Mouse (Mus musculus): ENCODE data around the gene Atl1. TPM values are rescaled to one million over a fixed set of nuclear protein-coding genes. Genes with fewer than 3 reads are reported as not detected.

The Atl1 gene
- total and polyA plus RNA-seq, 3 experiments: 0.50 to 1.0 TPM; not detected in 1

GRCm38 (mm10) chr12:69963141-69963540 lies 70.7 kb downstream of the Atl1 start:
- no peak for DNase-seq (ENCODE audit: low read depth, low spot score)

DNA sequence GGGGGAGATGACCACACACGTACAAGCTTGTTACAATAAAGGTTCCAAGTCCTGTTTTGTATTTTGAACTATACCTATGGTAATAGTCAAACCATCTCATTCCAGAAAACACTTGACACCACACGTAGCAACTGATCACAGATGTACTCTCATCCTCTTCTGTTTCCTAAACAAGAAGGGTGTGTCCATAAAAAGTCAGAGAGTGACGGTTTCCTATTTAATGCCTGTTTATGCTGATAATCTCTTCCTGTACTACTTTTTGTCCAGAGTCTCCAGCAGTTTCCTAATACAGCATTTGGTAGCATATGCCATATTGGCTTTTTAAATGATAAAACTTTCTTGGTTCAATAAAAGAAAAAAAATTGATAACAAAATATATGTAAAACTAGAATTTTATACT lies 73.2 kb downstream of the Atl1 start:
- Histone ChIP-seq H3K79me2 (ENCODE audit: control insufficient read depth, insufficient read depth, low read length, poor library complexity) (no peaks in the 10 kb centered on the region), H3K9me3 (replicated peaks; ENCODE audit: insufficient read depth, low read length) (no peaks in the 10 kb centered on the region), H3K36me3 (ENCODE audit: control insufficient read depth in 1 of 2, insufficient read depth in 2 of 2, low read length in 2 of 2) (peaks cover 10 to 25% of the 10 kb centered on the region in 2 experiments), H3K9ac (ENCODE audit: control insufficient read depth, low read depth, low read length, poor library complexity, severe bottlenecking) (no peak overlapping the region), H3K27ac (ENCODE audit: control insufficient read depth, low read depth, low read length) (no peak overlapping the region), H3K4me1 (ENCODE audit: control insufficient read depth in 1 of 2, insufficient read depth in 2 of 2, low read length in 2 of 2) (peaks cover 0 to 2% of the 10 kb centered on the region in 2 experiments; a peak in 3 of 4 replicates), H3K4me3 (ENCODE audit: control insufficient read depth in 1 of 2, insufficient read depth in 1 of 2, low read depth in 2 of 2, low read length in 2 of 2) (no peak overlapping the region), H3K27me3 (ENCODE audit: control insufficient read depth in 1 of 2, insufficient read depth in 2 of 2, low read length in 2 of 2) (no peaks in the 10 kb centered on the region)
- TF ChIP-seq MYB (IDR thresholded peaks at IDR 0.05; ENCODE audit: low read depth, low read length) (no peak), EP300 (IDR thresholded peaks at IDR 0.05; ENCODE audit: low read depth in 1 of 2, low read length in 2 of 2) (peak in 1 of 2 experiments; percentile 51; a peak in 3 of 4 replicates), ZMIZ1 (IDR thresholded peaks at IDR 0.05; ENCODE audit: low read depth, low read length) (no peak), GATA1 (IDR thresholded peaks at IDR 0.05; ENCODE audit: low read depth, low read length) (0 out of 2 replicates have a peak, but pooled peaks have one; percentile 5)
- DNase-seq (ENCODE audit: low read depth, low spot score): peak; percentile 52

More at GRCm38 (mm10) chr12:69963141-69963540, 70.7 kb downstream of the Atl1 start:
- Histone ChIP-seq H3K4me1 (ENCODE audit: control insufficient read depth in 1 of 2, insufficient read depth in 2 of 2, low read length in 2 of 2) (no peaks in the 10 kb centered on the region; a peak in 2 of 4 replicates), H3K4me3 (ENCODE audit: control insufficient read depth in 1 of 2, insufficient read depth in 1 of 2, low read depth in 2 of 2, low read length in 2 of 2) (no peak overlapping the region), H3K79me2 (ENCODE audit: control insufficient read depth, insufficient read depth, low read length, poor library complexity) (no peaks in the 10 kb centered on the region), H3K9ac (ENCODE audit: control insufficient read depth, low read depth, low read length, poor library complexity, severe bottlenecking) (no peak overlapping the region), H3K27ac (ENCODE audit: control insufficient read depth, low read depth, low read length) (no peak overlapping the region), H3K36me3 (ENCODE audit: control insufficient read depth in 1 of 2, insufficient read depth in 2 of 2, low read length in 2 of 2) (peaks cover 6 to 19% of the 10 kb centered on the region in 2 experiments), H3K27me3 (ENCODE audit: control insufficient read depth in 1 of 2, insufficient read depth in 2 of 2, low read length in 2 of 2) (no peaks in the 10 kb centered on the region), H3K9me3 (replicated peaks; ENCODE audit: insufficient read depth, low read length) (no peaks in the 10 kb centered on the region)
- TF ChIP-seq JUND (IDR thresholded peaks at IDR 0.05; ENCODE audit: low read depth, low read length): no peak
- no peak for TF ChIP-seq E2F4 (IDR thresholded peaks at IDR 0.05; ENCODE audit: borderline replicate concordance, low read depth, low read length)
- no peak for TF ChIP-seq SIN3A (IDR thresholded peaks at IDR 0.05; ENCODE audit: low read length)
- TF ChIP-seq USF1 (IDR thresholded peaks at IDR 0.05; ENCODE audit: low read depth, low read length): no peak
- no peak for TF ChIP-seq KAT2A (conservative IDR thresholded peaks at IDR 0.05; ENCODE audit: low read depth, low read length)
- no peak for TF ChIP-seq ETS1 (IDR thresholded peaks at IDR 0.05; ENCODE audit: low read depth, low read length)
- no peak for TF ChIP-seq MXI1 (IDR thresholded peaks at IDR 0.05; ENCODE audit: low read depth, low read length)
- no peak for TF ChIP-seq RAD21 (IDR thresholded peaks at IDR 0.05; ENCODE audit: low read depth, low read length)
- TF ChIP-seq MYB (IDR thresholded peaks at IDR 0.05; ENCODE audit: low read depth, low read length): no peak
- TF ChIP-seq UBTF (IDR thresholded peaks at IDR 0.05; ENCODE audit: borderline replicate concordance, insufficient read depth, low read depth, low read length): no peak
- TF ChIP-seq SMC3 (IDR thresholded peaks at IDR 0.05; ENCODE audit: low read depth, low read length): no peak
- TF ChIP-seq GATA1 (IDR thresholded peaks at IDR 0.05; ENCODE audit: low read depth, low read length): no peak
- TF ChIP-seq MEF2A (IDR thresholded peaks at IDR 0.05; ENCODE audit: extremely low read depth, insufficient replicate concordance, low read depth, low read length, poor library complexity, severe bottlenecking): no peak
- no peak for TF ChIP-seq CTCF (IDR thresholded peaks at IDR 0.05 in 2 of 3, conservative IDR thresholded peaks at IDR 0.05 in 1 of 3; ENCODE audit: control insufficient read depth in 1 of 3, insufficient read depth in 1 of 3, low read depth in 2 of 3, low read length in 3 of 3, poor library complexity in 1 of 3, severe bottlenecking in 1 of 3)
- no peak for TF ChIP-seq RCOR1 (IDR thresholded peaks at IDR 0.05; ENCODE audit: low read depth, low read length)
- no peak for TF ChIP-seq EP300 (IDR thresholded peaks at IDR 0.05; ENCODE audit: low read depth in 1 of 2, low read length in 2 of 2)
- TF ChIP-seq MAX (IDR thresholded peaks at IDR 0.05; ENCODE audit: low read length): no peak
- TF ChIP-seq POLR2AphosphoS2 (IDR thresholded peaks at IDR 0.05; ENCODE audit: low read length): no peak
- no peak for TF ChIP-seq POLR2AphosphoS5 (IDR thresholded peaks at IDR 0.05; ENCODE audit: borderline replicate concordance, low read depth, low read length)
